Mouse (Mus musculus) G1E (cell line): ENCODE data around the gene Slc44a4.

Experiments used
- CTCF ChIP-seq: IDR thresholded peaks from 2 replicates; pipeline ENCODE4 v1.5.1; 2012; ENCODE audit warnings: low read depth, low read length, inconsistent platforms, mixed read lengths
- GATA1 ChIP-seq: IDR thresholded peaks from 2 replicates; pipeline ENCODE4 v1.6.1; 2012; ENCODE audit warnings: borderline replicate concordance, low read length, inconsistent platforms, mixed read lengths
- TAL1 ChIP-seq: conservative IDR thresholded peaks from 2 replicates; pipeline ENCODE4 v1.6.1; 2012; ENCODE audit warnings: low read depth, low read length, inconsistent platforms, mixed read lengths

- TF ChIP-seq GATA1 (no peak), CTCF (no peak), TAL1 (no peak)
Measured at GRCm38 (mm10) chr17:34932287-34932686, 18.0 kb downstream of the Slc44a4 start.
